Mouse (Mus musculus): ENCODE data around the gene Bhlhe40.

DNA sequence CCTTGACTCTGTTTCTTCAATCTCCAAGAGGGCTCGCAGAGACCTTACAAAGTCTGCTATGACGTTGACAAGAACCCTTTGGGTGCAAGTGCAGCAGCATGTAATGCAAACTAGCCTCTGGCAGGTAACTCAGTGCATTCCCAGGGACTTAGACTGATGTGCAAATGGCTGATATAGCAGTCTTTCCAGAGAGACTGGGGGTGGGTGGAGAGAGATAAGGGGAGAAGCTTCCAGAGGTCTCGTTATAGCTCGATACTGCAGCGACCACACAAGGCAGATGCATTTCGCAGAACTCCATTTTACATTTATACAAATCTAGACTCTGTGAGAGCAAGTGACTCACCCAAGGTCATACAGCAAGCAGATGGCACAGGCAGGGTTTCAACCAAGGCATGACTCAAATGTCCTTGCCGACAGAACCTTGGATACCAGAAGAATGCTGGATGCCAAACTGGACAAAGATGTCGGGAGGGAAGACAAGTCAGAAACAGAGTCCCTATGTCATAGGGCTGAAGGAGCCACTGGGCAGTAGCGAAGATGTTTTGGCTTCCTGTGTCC lies 16.4 kb downstream of the Bhlhe40 start:
- TF ChIP-seq POLR2A (IDR thresholded peaks at IDR 0.05; ENCODE audit: low read depth, low read length) (no peak), CTCF (conservative IDR thresholded peaks at IDR 0.05; ENCODE audit: insufficient read depth, insufficient read length, low read depth, low read length) (no peak)

Measured in kidney, adult 2 months (tissue).